Mouse (Mus musculus) layer of hippocampus, postnatal 10 days (tissue): ENCODE data around the gene Trappc1. TPM values are rescaled to one million over a fixed set of nuclear protein-coding genes. Genes with fewer than 3 reads are reported as not detected.

Source experiments
- DNase-seq, 2 experiments: peaks; one replicate each; pipeline ENCODE4 v3.0.0; 2021; ENCODE audit warnings: low spot score in 2 of 2
- total RNA-seq, 2 experiments: library from RNA; stranded (reverse); gene quantifications; 2 replicates each; pipeline ENCODE4 v1.2.3; 2021

Trappc1 gene
- total RNA-seq, 2 experiments from 2014 or later, result 74.5 to 83.6 TPM

DNA sequence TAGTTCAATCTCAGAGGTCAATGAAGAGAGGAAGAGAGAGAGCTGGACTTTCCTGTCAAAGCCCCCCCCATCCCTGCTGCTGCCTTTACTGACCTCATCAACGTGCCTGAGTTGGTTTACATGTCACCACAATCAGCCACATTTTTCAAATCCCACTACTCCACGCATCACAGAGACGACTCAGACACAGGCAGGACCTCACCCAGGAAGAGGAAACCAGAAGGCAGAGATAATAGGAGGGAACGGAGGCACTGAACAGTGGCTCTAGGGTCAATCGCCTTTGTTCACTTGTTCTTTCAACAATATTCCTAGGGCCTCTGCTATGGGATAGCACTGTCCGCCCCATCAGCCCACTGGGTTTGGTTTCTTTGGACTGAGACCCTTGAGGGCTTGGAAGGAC, 3.9 kb downstream of the Trappc1 start:
- DNase-seq, result no peak

DNA sequence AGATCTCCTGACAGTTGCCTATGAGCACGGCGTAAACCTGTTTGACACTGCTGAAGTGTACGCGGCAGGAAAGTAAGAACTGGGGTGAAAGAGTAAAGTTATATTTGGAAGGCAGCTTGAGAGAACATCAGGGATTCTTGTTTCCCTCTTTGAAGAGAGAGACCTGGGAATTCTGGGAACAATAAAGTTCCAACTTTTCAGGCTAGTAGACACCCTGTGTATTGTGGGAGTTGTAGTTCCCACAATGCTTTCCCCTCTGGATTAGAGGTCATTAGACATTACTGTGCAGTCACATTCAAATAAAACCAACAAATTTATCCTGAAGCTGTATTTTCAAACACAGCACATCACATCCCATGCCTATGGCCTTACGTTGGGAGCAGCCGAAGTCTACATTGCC, 4.7 kb downstream of the Trappc1 start:
- no peak for DNase-seq

DNA sequence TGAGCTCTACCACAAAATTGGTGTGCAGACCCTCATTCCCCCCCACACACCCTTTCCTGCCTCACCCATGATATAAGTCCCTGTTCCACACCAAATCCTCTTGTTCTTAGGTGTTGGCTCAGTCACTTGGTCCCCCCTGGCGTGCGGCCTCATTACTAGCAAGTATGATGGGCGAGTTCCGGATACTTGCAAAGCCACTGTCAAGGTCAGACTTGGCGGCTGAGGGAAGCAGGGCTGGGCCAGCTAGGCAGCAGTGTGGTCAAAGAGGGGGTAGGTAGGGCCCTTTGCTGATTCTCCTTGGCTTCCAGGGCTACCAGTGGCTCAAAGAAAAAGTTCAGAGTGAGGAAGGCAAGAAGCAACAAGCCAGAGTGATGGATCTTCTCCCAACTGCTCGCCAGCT, 7.4 kb downstream of the Trappc1 start:
- DNase-seq, result no peak

DNA sequence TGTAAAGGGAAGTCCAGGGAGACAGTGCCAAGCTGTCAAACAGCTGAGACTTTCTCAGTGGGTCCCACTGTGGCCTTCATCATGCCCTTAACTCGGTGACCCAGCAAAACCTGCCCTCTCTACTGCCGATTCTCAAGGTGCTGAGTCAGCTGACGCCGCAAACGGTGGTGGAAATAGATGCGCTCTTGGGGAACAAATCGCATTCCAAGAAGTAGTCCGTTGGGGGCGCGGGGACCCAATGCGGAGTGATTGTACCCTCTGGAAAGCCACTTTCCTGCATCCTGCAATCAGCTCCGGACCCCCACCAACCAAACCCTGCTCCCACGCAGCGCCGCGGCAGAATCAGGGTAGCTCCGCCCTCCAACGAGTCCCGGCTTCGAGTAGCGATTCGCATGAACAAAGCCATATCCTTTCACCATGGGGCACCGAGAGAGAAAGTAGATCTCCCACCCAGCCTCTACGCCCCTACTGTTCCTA, 8.2 kb downstream of the Trappc1 start:
- peak; percentile 85 to 88 for DNase-seq

DNA sequence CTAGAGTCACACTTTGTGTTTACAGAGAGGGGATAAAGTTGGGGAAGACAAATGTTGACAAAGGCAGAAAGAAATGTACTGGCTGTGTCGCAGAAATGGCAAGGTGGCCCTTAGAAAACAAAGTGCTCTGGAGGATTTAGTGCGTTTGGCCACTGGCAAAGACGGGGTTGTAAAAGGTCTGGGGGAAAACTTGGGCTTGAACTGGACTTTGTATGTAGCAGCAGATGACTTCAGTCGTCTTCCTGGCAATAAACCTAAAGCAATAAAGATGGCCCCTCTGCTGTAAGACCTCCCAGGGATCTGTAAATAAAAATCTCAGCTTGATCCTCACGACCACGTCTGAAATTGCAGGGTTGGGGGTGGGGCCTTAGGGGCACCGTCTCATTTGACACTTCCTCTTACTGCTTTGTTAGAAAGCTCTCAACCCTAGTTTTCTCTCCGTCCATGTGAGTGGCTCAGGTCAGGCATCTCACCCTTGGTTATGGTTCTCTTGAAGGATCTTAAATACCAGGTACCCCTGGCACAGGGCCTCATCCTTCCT, 9.0 kb downstream of the Trappc1 start:
- DNase-seq, result no peak

DNA sequence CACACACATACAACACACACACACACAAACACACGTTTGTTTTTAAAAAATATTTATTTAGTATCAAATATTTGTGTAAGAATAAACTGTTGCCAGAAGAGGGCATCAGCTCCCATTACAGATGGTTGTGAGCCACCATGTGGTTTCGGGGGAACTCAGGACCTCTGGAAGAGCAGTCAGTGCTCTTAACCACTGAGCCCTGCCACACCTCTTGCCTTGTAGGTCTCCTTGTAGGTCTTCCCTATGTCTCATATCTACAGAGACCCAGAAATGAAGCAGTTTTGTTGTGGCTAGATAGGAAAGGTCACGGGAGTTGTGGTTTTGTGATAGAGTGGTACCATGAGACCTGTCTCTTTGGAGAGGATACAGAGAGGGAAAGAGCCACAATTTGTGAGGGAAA, 10.1 kb downstream of the Trappc1 start:
- no peak for DNase-seq

DNA sequence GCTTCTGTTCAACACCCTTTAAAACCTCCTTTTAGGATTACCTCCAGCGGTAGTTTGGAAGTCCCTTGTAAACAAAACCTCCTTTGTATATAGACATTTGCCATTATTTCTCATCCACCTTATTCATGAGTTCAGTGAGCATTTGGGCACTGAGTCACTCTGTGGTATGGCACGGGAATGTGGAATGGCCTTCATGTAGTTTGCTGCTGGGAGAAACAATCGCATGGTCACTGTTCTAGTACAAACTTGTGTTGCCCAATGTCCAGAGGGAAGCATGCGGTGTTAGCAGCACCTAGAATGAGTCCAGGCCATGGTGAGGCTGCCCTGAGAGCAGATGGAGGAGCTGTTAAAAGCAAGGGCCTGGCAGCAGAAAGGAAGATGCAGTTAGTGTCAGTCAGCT, 11.0 kb downstream of the Trappc1 start:
- DNase-seq, result no peak

DNA sequence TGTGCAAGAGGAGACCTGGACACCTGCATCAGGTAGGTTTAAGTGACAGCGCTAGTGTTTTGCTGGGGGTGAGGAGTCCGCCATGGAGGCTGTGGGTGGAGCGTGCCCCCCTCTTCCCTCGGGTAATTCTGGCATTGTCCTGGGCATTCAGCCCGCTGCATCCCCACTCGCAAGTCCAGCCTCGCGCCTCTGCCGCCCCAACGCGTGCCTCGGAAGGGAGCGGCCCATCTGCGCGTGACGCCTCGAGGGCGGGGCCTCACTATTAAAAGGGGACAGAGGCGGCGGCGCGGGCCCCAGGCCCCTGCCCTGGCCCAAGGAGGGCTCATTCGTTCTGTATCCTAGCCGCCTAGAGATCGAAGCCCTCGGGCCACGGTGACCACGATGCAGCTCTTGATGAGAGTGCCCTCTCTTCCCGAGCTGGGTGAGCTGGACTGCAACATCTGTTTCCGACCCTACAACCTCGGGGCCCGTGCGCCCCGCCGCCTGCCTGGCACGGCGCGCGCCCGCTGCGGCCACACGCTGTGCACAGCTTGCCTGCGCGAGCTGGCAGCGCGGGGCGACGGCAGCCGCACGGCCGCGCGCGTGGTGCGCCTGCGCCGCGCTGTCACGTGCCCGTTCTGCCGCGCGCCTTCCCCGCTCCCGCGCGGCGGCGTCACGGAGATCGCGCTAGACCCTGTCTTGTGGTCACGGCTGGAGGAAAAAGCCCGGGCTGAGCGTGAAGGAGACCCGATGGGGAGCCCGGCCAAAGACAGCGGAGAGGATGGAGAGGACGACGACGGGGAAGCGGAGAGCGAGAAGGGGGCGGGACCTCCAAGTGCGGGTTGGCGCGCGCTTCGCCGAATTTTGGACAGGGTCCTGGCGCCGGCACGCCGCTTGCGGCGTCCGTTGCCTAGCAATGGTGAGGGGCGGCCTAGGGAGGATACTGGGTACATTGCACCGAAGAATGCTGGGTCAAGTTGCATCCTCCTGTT, 16.7 kb downstream of the Trappc1 start, which contains the start of gene Rnf227:
TSS of gene Rnf227 (plus strand) at position 301 of the 971 bp plus-strand sequence.
- peak; percentile 82 to 87 for DNase-seq

DNA sequence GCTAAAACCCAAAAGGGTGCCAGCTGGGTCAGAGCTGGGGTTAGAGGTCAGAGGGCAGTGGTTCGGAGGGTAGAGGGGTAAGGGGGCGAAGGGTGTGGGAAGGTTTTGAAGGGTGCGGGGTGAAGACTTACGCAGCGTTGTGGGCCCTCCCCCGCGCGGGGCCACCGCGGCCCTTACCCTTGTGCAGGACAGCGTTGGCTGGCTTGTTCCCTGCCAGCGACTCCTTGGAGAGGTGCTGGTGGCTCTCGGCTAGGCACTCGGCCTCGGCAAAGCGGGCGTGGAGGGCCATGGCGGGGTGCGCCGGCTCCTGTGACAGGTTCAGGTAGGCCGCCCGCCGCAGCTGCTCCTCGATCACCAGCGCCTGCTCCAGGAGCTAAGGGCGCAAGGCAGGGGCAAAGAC, 22.7 kb downstream of the Trappc1 start:
- DNase-seq, result no peak

DNA sequence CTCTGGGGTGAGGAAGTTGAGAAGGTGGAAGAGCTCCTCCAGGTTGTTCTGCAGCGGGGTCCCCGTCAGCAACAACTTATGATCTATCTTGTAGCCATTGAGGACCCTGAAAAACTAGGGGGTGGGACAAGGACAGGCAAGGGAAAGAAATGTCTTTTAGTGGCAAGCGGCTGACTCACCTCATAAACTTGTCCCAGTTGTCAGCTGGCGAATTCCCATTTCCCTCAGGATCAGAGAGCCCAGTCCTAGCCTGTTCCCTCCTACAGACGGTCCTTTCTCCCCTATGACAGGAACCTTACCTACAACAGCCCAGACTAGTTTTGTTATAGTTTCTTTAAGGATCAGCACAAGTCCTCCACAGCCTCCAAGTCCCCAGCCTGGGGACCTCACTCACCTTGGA, 32.8 kb downstream of the Trappc1 start:
- no peak for DNase-seq

DNA sequence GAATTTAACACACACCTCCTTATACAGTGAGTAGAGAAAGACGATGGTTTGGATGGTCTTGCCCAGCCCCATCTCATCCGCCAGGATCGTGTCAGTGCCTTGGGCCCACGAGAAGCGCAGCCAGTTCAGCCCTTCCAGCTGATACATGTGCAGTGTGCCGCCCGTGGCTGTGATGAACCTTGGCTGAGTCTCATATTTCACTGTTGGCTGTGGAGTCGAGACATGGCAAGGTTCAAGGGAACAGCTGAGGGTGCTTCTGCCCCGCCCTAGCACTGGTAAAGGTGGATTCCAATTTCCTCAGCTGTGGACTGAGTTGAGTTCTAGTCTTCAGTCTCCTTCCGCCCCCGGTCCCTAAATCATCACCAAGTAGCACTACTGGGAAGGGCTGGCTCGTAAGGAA, 33.9 kb downstream of the Trappc1 start:
- no peak for DNase-seq

DNA sequence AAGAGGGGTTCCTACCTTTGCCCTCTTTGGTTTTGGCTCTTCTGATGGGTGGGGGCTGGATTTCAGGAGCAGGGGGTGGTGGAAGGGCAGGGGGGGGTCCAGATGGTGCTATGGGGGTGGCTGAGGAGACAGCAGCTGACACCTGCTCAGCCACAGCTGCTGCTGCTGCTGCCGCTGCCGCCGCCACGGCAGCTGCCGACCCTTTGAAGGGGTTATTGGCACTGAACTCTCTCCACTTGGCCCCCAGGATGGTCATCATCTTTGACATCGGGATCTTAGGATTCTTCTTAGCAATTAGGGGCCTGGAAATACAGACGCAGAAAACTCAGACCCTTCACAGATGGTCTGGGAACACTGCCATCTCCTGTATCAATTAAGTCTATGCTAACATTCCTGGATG, 38.2 kb downstream of the Trappc1 start:
- no peak for DNase-seq

DNA sequence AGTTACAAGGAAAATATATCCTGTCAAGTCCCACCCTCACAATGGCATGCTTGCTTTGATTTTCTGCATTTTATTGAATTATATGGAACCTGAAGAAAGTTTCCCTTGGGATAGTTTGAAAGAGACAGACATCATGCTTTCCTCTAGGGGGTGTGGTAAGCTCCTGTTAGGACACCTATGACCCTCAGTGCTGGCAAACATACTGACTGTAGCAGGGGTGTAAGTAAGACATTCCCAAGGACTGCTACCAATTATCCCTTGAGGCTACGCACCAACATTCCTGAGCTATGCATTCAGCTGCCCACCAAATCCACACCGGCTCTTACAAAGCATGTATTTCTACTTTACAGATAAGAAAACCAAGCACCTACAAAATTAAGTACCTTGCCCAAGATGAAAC, 38.7 kb downstream of the Trappc1 start:
- DNase-seq, result no peak

DNA sequence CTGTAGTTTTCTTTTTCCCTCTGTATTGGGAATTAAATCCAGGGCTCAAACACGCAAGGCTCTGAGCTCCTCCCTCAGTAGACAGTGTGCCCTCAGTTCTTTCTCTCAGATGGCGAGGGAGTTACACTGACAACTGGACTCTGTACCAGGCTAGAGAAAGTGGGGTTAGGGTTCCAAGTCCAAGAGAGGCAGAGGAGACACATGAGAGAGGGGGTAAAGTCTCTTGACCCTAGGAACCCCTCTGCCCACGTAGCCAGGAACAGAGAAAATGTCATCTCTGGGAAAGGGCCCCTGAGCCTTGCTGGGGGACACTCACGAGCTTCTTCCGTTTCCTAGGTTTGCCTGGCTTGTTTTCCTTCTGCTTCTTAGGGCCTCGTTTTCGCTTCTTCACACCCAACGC, 40.6 kb downstream of the Trappc1 start:
- DNase-seq, result no peak

DNA sequence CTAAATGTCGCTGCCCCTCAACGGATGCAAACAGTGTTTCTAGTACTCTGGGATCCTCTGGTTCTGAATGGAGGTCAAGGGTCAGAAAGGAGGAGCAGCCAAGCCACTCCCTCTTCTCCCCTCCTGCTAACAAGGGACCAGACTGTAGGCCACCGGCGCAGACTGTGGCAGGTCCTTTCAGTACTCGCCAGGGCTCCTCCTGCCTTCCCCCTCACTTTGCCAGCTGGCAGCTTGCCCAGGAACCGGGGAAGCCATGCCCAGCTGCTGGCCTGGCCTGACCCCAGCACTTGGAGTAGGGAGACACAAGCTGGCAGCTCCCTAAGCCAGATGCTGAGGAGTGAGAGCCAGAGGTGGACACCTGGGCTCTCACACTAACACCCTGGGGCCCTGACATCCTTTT, 41.1 kb downstream of the Trappc1 start:
- DNase-seq, result peak; percentile 96 to 97

DNA sequence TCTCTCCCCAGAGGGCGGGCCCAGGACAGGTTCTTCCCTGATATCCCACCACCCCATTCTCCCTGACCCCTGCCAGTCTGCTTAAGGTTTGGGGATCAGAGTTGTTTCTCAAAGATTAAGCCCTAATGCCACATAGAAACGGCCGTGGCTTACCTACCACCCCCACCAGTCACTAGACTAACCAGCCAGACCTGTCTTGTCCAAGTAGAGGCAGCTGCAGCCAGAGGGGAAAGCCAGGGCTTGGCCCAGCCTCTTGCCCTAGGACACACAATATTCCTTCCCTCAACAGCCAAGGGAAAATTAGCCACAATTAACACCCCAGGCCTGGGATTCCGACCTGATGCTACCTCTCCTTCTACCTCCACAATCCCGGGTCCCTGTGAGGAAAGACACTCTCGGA, 41.9 kb downstream of the Trappc1 start:
- DNase-seq, result no peak

DNA sequence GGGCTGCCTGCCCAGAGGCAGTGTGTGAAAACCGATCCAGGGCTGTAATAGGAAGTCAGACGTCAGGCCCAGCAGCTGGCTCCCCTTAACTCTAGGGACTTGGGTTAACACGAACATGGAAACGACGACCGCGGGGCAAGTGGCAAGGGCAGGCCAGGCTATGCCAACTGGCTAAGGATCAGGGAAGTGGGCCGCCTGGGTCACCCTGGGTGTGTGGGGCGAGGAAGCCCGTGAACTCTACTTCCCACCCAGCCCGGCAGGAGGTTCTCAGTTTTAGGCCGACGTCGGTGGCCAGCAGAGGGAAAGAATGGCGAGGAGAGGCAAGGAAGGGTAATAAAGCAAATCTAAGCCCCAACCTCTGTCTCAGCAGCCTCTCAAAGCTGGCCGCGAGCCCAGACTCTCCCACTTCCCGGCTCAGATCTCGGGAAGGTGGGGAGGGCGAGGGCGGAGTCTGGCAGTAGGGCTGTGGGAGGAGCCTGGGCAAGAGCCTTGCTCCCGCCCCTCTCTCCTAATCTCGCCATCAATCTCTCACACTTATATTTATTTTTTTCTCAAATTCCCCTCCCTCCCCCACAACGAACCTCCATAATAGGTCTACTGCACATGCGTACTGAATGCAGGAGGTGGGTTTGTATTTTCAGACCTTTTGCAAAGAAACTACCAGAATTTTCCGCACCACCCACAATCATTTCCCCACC, 42.5 kb downstream of the Trappc1 start:
- peak; percentile 95 to 97 for DNase-seq

DNA sequence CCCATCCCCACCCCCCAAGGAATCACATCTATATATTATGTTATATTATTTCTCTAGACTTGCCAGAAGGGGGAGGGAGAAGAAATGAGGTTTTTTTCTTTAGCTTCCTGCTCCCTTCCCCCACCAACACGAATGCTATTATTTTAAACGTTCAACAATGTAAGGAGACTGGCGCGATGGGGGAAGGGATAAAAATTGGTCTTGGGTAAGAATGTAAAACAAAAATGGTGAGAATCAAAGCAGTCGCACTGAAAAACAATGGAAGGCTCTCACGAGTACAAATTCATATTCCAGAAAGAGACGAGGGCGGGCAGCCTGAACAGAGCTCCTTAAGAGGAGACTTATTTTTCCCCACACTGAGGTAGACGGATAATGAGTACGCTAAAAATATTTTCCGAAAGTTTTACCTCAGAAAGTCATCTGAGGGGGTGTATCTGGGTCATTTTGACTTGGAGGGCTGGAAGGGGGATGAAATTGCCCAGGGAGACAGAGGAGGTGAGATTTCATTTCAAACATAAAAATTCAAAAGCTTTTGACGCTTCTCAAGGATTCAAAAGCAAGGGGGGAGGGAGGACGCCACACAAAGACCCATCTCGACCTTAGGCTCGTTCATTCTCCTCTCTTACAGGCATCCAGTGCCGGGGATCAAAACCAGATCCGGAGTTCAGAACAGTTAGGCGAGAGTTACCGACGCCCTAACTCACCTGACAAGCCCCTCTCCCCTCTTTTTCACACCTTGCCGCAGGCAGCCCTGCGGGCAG, 43.3 kb downstream of the Trappc1 start:
- DNase-seq, result peak in 1 of 2 experiments; percentile 31

DNA sequence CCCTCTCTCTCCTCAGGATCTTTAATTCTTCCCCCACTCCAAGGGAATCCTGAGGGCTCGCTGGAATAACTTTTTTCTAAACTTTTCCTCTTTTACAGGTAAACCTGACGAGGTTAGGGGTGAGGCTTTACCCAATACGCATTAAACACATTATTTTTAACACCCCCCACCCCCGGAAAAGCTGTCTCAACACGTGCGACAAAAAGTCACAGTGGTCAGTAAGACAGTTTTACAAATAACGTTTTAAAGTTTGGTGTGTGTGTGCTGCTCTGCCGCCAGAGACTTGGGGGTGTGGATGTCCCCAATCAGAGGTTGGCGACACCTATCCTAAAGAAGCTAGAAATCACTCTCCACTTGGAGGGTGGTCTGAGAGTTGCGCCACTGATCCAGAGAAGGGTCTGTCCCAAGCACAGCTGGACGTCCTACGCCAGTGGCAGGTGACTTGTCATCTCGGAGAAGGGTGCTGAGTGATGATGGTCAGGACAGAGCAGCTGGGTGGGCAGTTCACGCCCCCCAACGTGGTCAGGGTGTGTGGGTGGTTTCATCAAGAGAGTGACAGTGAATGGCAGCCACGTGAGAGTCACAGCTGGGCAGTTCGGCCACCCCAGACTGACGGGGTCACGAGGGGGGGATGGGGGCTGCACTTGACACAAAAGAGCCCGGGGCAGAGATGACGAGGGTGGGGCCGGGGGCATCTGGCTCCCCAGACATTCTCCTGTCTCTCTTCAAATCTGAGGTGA, 44.0 kb downstream of the Trappc1 start:
- no peak for DNase-seq
